Mouse (Mus musculus): ENCODE measurements around the gene Hoxd10. TPM values are rescaled to one million over a fixed set of nuclear protein-coding genes. Genes with fewer than 3 reads are reported as not detected.

Gene Hoxd10
- total and polyA plus RNA-seq, 3 experiments: not detected

- dilution Hi-C loops (cut with MboI; ENCODE audit: extremely low pct_ligation_motif_present, extremely low pct_unique_long_range_greater_than_20kb, low sequenced_read_pairs): no loop called here
Observed at GRCm38 (mm10) chr2:74715504-74716241, 23.9 kb downstream of the Hoxd10 start.

GRCm38 (mm10) chr2:74720384-74720783 is 28.7 kb downstream of the Hoxd10 start:
- Histone ChIP-seq H3K27me3 (replicated peaks) (no peaks in the 10 kb centered on the region), H3K27ac (ENCODE audit: insufficient read depth, low read depth) (no peak overlapping the region), H3K9me3 (replicated peaks; ENCODE audit: low read length) (no peaks in the 10 kb centered on the region), H3K9ac (ENCODE audit: insufficient read depth, low read depth) (no peak overlapping the region), H3K79me2 (replicated peaks; ENCODE audit: control insufficient read depth, extremely low read depth, insufficient read depth, poor library complexity, severe bottlenecking) (peaks cover 23% of the 10 kb centered on the region), H3K36me3 (replicated peaks in 1 of 2; ENCODE audit: control insufficient read depth in 1 of 2, insufficient read depth in 1 of 2, low read length in 1 of 2) (no peaks in the 10 kb centered on the region), H3K4me2 (ENCODE audit: insufficient read depth, low read depth, poor library complexity, severe bottlenecking) (peak overlapping the region; percentile 78), H3K4me1 (ENCODE audit: control insufficient read depth in 1 of 2, insufficient read depth in 2 of 2) (peaks cover 15 to 44% of the 10 kb centered on the region in 2 experiments), H3K4me3 (replicated peaks in 1 of 3; ENCODE audit: low read depth in 2 of 3, low read length in 2 of 3, poor library complexity in 1 of 3) (no peak overlapping the region)
- TF ChIP-seq ELF1 (IDR thresholded peaks at IDR 0.05; ENCODE audit: low read depth, low read length): peak; percentile 74
- TF ChIP-seq PAX5 (IDR thresholded peaks at IDR 0.05; ENCODE audit: low read length): no peak
- peak; percentile 62 for TF ChIP-seq ZNF384 (IDR thresholded peaks at IDR 0.05; ENCODE audit: low read depth, low read length)
- DNase-seq (ENCODE audit: extremely low read depth): no peak
- in situ Hi-C loops (cut with MboI; ENCODE audit: low pct_ligation_motif_present, low pct_unique_long_range_greater_than_20kb, low sequenced_read_pairs) (loop anchor here (10.0 to 25.0 kb wide), 2 partner anchors 334 to 867 kb away; no protein-coding TSS in a partner anchor), dilution Hi-C loops (cut with MboI; ENCODE audit: extremely low pct_ligation_motif_present, extremely low pct_unique_long_range_greater_than_20kb, low sequenced_read_pairs) (no loop called here)

More at GRCm38 (mm10) chr2:74715504-74716241, 23.9 kb downstream of the Hoxd10 start:
- in situ Hi-C loops (cut with MboI; ENCODE audit: low pct_ligation_motif_present, low pct_unique_long_range_greater_than_20kb, low sequenced_read_pairs): loop anchor here (5.0 to 25.0 kb wide), 2 partner anchors 247 to 872 kb away; no protein-coding TSS in a partner anchor
- DNase-seq (ENCODE audit: extremely low read depth): peak; percentile 95
- TF ChIP-seq MYC (IDR thresholded peaks at IDR 0.05; ENCODE audit: low read depth, low read length) (peak; percentile 64; the same call in 1 of the 2 replicates), MEF2A (IDR thresholded peaks at IDR 0.05; ENCODE audit: borderline replicate concordance, low read depth, low read length) (peak; percentile 39; the same call in 1 of the 2 replicates), USF2 (conservative IDR thresholded peaks at IDR 0.05; ENCODE audit: low read depth, low read length) (no peak), ELF1 (IDR thresholded peaks at IDR 0.05; ENCODE audit: low read depth, low read length) (0 out of 2 replicates have a peak, but pooled peaks have one; percentile 26), SMC3 (IDR thresholded peaks at IDR 0.05; ENCODE audit: low read depth, low read length) (peak; percentile 92), TCF12 (IDR thresholded peaks at IDR 0.05; ENCODE audit: low read depth, low read length) (peak; percentile 52; the same call in 1 of the 2 replicates), NELFE (IDR thresholded peaks at IDR 0.05; ENCODE audit: low read depth, low read length) (0 out of 2 replicates have a peak, but pooled peaks have one; percentile 28), JUN (IDR thresholded peaks at IDR 0.05; ENCODE audit: insufficient read depth, low read depth, low read length) (no peak), MAX (IDR thresholded peaks at IDR 0.05; ENCODE audit: low read length) (0 out of 2 replicates have a peak, but pooled peaks have one; percentile 39), CTCF (conservative IDR thresholded peaks at IDR 0.05 in 1 of 2, IDR thresholded peaks at IDR 0.05 in 1 of 2; ENCODE audit: low read depth in 2 of 2, low read length in 2 of 2) (peak; percentile 49 to 83), ETS1 (conservative IDR thresholded peaks at IDR 0.05; ENCODE audit: low read depth, low read length) (no peak), RCOR1 (conservative IDR thresholded peaks at IDR 0.05; ENCODE audit: low read depth, low read length) (no peak), NRF1 (IDR thresholded peaks at IDR 0.05; ENCODE audit: low read depth, low read length) (no peak), ZKSCAN1 (IDR thresholded peaks at IDR 0.05; ENCODE audit: borderline replicate concordance, low read depth, low read length) (no peak), PAX5 (IDR thresholded peaks at IDR 0.05; ENCODE audit: low read length) (no peak), RAD21 (IDR thresholded peaks at IDR 0.05; ENCODE audit: low read depth, low read length) (peak; percentile 80), ZC3H11A (IDR thresholded peaks at IDR 0.05; ENCODE audit: low read depth, low read length) (peak; percentile 65), BHLHE40 (IDR thresholded peaks at IDR 0.05; ENCODE audit: low read depth, low read length) (peak; percentile 46; the same call in 1 of the 2 replicates), MAZ (IDR thresholded peaks at IDR 0.05; ENCODE audit: low read depth, low read length) (no peak), POLR2A (IDR thresholded peaks at IDR 0.05; ENCODE audit: low read depth, low read length) (peak; percentile 42; the same call in 1 of the 2 replicates)
- no peaks in the 10 kb centered on the region for H3K36me3 ChIP-seq (replicated peaks in 1 of 2; ENCODE audit: control insufficient read depth in 1 of 2, insufficient read depth in 1 of 2, low read length in 1 of 2)
- peaks cover 8 to 21% of the 10 kb centered on the region in 2 experiments for H3K4me1 ChIP-seq (ENCODE audit: control insufficient read depth in 1 of 2, insufficient read depth in 2 of 2)
- H3K4me2 ChIP-seq (ENCODE audit: insufficient read depth, low read depth, poor library complexity, severe bottlenecking): peak overlapping the region; percentile 67; the same call in 1 of the 2 replicates
- 0 out of 2 replicates have a peak overlapping the region, but pooled peaks have one; percentile 16 for H3K27ac ChIP-seq (ENCODE audit: insufficient read depth, low read depth)
- H3K27me3 ChIP-seq (replicated peaks): no peaks in the 10 kb centered on the region
- peaks cover 4% of the 10 kb centered on the region for H3K9me3 ChIP-seq (replicated peaks; ENCODE audit: low read length)
- no peak overlapping the region for H3K9ac ChIP-seq (ENCODE audit: insufficient read depth, low read depth)
- no peaks in the 10 kb centered on the region for H3K79me2 ChIP-seq (replicated peaks; ENCODE audit: control insufficient read depth, extremely low read depth, insufficient read depth, poor library complexity, severe bottlenecking)
- H3K4me3 ChIP-seq (replicated peaks in 1 of 3; ENCODE audit: low read depth in 2 of 3, low read length in 2 of 3, poor library complexity in 1 of 3): peak overlapping the region in 2 of 3 experiments; percentile 36 to 47
